Mouse (Mus musculus) intestine, embryonic 16.5 days (tissue): ENCODE data around the gene Vps18. TPM values are rescaled to one million over a fixed set of nuclear protein-coding genes. Genes with fewer than 3 reads are reported as not detected.

Source experiments
- ATAC-seq: fragments of 200-750 bp; cut with Nextera tagmentation; 2 replicates; pipeline ENCODE4 v1.8.0; 2017; ENCODE audit warnings: moderate TSS enrichment, moderate library complexity
- H3K27ac ChIP-seq: fragments of 300-500 bp; sonication (generic); 2 replicates; pipeline ENCODE4 v1.5.1; 2014; ENCODE audit warnings: mild to moderate bottlenecking, low read length
- H3K27me3 ChIP-seq: fragments of 300-500 bp; sonication (generic); replicated peaks from 2 replicates; pipeline ENCODE4 v1.6.1; 2014; ENCODE audit warnings: low read length, control low read depth, mixed read lengths; ENCODE audit not compliant: control insufficient read depth, insufficient read depth
- H3K36me3 ChIP-seq: fragments of 300-500 bp; sonication (generic); 2 replicates; pipeline ENCODE4 v1.6.1; 2014; ENCODE audit warnings: low read length, control low read depth; ENCODE audit not compliant: control insufficient read depth, insufficient read depth
- H3K4me1 ChIP-seq: fragments of 300-500 bp; sonication (generic); 2 replicates; pipeline ENCODE4 v1.6.1; 2014; ENCODE audit warnings: low read length, control low read depth, mixed read lengths; ENCODE audit not compliant: control insufficient read depth, insufficient read depth
- H3K4me2 ChIP-seq: fragments of 300-500 bp; sonication (generic); 2 replicates; pipeline ENCODE4 v1.6.1; 2014; ENCODE audit warnings: low read depth, low read length, control low read depth
- H3K4me3 ChIP-seq: fragments of 300-500 bp; sonication (generic); 2 replicates; pipeline ENCODE4 v1.5.1; 2014; ENCODE audit warnings: mild to moderate bottlenecking, low read length
- H3K9ac ChIP-seq: fragments of 300-500 bp; sonication (generic); 2 replicates; pipeline ENCODE4 v1.6.1; 2014; ENCODE audit warnings: low read depth, low read length
- H3K9me3 ChIP-seq: fragments of 300-500 bp; sonication (generic); 2 replicates; pipeline ENCODE4 v1.6.1; 2016; ENCODE audit warnings: low read length, control low read depth; ENCODE audit not compliant: control insufficient read depth
- WGBS: fragments of 180-500 bp; shearing (Covaris S2); extraction: QIAGEN DNeasy Blood & Tissue Kit; methylation state at CpG from one replicate; pipeline ENCODE4 v1.1.7; 2014; 5-methylcytosine and 5-hydroxymethylcytosine counted together
- polyA plus RNA-seq: library from polyadenylated mRNA; unstranded; fragments of >200 nt; fragmentation: Nextera tagmentation; extraction: Ambion mirVana; gene quantifications from 2 replicates; pipeline ENCODE4 v1.2.1, GENCODE M21; 2015

Vps18 gene
- polyA plus RNA-seq, 1 experiment from 2014 or later: 25.5 TPM

DNA sequence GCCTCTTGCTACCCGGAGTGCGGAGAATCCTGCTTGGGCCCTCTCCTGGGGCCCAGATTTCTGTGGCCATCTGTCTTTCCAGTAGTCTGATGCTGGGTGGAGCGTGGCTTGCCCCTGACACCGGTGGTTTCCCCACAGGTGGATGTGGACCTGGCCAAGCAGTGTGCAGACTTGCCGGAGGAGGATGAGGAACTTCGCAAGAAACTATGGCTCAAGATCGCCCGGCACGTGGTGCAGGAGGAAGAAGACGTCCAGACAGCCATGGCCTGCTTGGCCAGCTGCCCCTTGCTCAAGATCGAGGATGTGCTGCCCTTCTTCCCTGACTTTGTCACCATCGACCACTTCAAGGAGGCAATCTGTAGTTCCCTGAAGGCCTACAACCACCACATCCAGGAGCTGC, 8.2 kb downstream of the Vps18 start:
- H3K4me1 ChIP-seq: peaks cover 27% of the 10 kb centered on the region
- 91% methylated on average over 12 of the region's 12 CpGs for WGBS
- ATAC-seq: no peak
- H3K27me3 ChIP-seq: no peaks in the 10 kb centered on the region
- H3K9me3 ChIP-seq: no peaks in the 10 kb centered on the region
- H3K4me3 ChIP-seq: no peak overlapping the region
- H3K9ac ChIP-seq: no peak overlapping the region
- no peak overlapping the region for H3K27ac ChIP-seq
- H3K36me3 ChIP-seq: peaks cover 37% of the 10 kb centered on the region
- no peak overlapping the region for H3K4me2 ChIP-seq

DNA sequence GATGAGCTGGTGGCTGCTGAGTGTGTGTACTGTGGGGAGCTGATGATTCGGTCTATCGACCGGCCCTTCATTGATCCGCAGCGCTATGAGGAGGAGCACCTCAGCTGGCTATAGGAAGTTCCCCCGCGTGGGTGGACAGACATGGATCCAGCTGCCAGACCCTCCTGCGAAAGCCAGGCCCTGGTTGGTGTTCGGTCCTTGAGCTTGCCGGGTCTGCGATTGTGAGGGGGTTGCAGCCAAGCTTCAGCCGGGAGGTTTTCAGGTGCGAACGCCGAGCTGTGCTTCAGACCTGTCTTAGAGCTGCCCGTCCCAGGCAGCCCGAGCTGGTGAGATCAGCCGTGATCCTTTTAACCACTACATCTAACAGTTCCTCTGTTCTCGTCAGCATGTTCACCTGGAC, 9.0 kb downstream of the Vps18 start:
- ATAC-seq: no peak
- H3K36me3 ChIP-seq: peaks cover 35% of the 10 kb centered on the region
- no peaks in the 10 kb centered on the region for H3K9me3 ChIP-seq

GRCm38 (mm10) chr2:119298330-119298729, 9.8 kb downstream of the Vps18 start:
- Histone ChIP-seq H3K9ac (no peak overlapping the region), H3K4me3 (no peak overlapping the region), H3K27ac (no peak overlapping the region), H3K27me3 (no peaks in the 10 kb centered on the region), H3K36me3 (peaks cover 26% of the 10 kb centered on the region), H3K4me1 (peaks cover 27% of the 10 kb centered on the region), H3K9me3 (no peaks in the 10 kb centered on the region), H3K4me2 (no peak overlapping the region)
- WGBS: 43% methylated on average over 5 of the region's 5 CpGs
- ATAC-seq: no peak

More for the DNA sequence above, 9.0 kb downstream of the Vps18 start:
- Histone ChIP-seq H3K27ac (no peak overlapping the region), H3K4me3 (no peak overlapping the region), H3K4me2 (no peak overlapping the region), H3K9ac (no peak overlapping the region), H3K4me1 (peaks cover 27% of the 10 kb centered on the region), H3K27me3 (no peaks in the 10 kb centered on the region)
- 91% methylated on average over 19 of the region's 19 CpGs for WGBS

DNA sequence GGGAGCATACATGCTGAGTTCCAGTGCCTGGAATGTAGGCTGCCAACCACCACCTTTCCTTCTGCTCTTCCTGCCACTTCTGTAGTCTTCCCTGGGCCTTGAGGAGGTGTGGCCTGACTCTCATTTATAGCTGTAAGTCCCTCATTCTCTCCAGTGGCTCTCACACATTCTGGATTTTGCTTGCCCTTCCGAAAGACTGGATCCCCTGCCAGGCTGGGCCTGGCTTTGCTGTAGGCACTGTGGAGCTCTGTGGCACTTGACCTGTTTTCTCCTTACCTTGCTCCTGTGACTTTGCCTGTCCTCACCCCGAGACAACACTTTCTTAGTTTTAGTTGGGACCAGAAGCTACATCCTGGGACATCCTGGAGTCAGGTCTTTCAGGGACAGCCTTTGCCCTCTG, 10.3 kb downstream of the Vps18 start:
- H3K36me3 ChIP-seq: peaks cover 21% of the 10 kb centered on the region

DNA sequence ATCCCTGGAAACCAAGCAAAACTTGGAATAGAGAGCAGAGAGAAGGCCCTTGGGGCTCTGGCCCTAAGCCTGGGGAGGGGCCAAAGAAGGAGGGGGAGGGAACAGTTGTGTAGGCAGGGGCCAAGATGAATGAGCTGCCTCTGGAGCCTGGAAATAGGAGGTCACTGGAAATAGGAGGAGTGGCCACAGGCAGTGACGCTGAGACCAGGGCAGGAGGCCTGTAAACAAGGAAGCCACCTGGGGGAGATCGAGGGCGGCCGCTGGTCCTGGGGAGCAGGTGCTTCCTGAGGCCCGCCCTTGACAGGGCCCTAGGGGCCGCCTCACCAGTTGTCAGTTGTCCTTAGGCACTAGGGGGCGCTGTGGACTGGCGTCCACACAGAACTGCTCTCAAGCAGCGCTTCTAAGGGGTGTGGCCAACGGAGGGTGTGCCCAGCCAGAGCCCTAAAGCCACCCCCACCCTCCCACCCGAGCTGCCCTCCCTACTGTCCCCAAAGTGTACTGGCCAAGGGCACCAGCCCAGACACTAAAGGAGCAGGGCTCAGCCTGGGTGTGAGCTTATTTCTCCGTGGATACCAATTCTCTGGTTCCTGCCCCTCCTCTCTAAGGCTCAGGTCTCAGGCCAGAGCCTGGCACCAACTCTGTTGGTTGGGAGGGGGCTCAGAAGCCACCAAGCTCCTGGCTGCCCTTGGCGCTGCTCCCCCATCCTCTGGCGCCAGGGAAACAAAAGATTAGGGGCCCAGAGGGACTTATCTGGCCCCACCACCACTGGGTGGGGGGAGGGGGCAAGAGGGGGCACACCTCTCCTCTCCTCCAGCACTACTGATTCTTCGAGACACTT, 11.7 kb downstream of the Vps18 start:
- Histone ChIP-seq H3K4me2 (peak overlapping the region; percentile 48), H3K27ac (peak overlapping the region; percentile 71), H3K27me3 (no peaks in the 10 kb centered on the region), H3K9me3 (no peaks in the 10 kb centered on the region), H3K9ac (peak overlapping the region; percentile 54; the same call in 1 of the 2 replicates), H3K4me1 (peaks cover 37% of the 10 kb centered on the region), H3K36me3 (peaks cover 16% of the 10 kb centered on the region), H3K4me3 (peak overlapping the region; percentile 19)
- 6% methylated on average over 14 of the region's 15 CpGs for WGBS
- peak; percentile 92 for ATAC-seq

More for the DNA sequence above, 10.3 kb downstream of the Vps18 start:
- no peak overlapping the region for H3K27ac ChIP-seq
- WGBS: 89% methylated on average over 2 of the region's 2 CpGs
- no peak overlapping the region for H3K4me3 ChIP-seq
- no peak for ATAC-seq
- peaks cover 27% of the 10 kb centered on the region for H3K4me1 ChIP-seq
- H3K9me3 ChIP-seq: no peaks in the 10 kb centered on the region
- peak overlapping the region; percentile 35; the same call in 1 of the 2 replicates for H3K9ac ChIP-seq
- H3K4me2 ChIP-seq: no peak overlapping the region
- H3K27me3 ChIP-seq: no peaks in the 10 kb centered on the region

- Histone ChIP-seq H3K4me2 (peak overlapping the region; percentile 48; the same call in 1 of the 2 replicates), H3K27me3 (no peaks in the 10 kb centered on the region), H3K4me1 (peaks cover 37% of the 10 kb centered on the region), H3K9ac (peak overlapping the region; percentile 54; the same call in 1 of the 2 replicates), H3K27ac (peak overlapping the region; percentile 71), H3K36me3 (peaks cover 16% of the 10 kb centered on the region), H3K4me3 (no peak overlapping the region), H3K9me3 (no peaks in the 10 kb centered on the region)
- peak; percentile 5; the same call in 1 of the 2 replicates for ATAC-seq
- 51% methylated on average over 7 of the region's 7 CpGs for whole genome bisulfite sequencing
Measured at GRCm38 (mm10) chr2:119300819-119301493, 12.4 kb downstream of the Vps18 start.

DNA sequence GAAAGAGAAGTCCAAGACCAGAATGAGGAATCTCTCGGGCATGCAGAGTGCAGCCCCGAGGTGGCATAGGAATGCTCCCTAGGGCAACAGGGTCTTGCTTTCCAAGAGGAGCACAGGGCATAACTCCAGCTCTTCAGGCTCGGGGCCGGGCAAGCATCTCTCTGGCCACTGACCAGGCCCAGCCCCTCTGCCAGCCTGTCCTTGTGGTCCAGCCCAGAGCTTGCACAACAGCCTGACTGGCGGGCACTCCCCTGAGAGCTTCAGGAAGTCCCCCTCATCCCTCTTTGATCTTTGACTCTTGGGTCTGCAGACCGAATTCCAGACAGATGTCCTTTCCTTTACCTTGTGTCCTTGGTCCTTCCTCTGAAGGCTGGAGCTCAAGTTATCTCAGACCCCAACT, 14.3 kb downstream of the Vps18 start:
- no peaks in the 10 kb centered on the region for H3K27me3 ChIP-seq
- H3K9ac ChIP-seq: no peak overlapping the region
- WGBS: 73% methylated on average over 6 of the region's 6 CpGs
- ATAC-seq: no peak
- peaks cover 37% of the 10 kb centered on the region for H3K4me1 ChIP-seq
- H3K4me3 ChIP-seq: no peak overlapping the region
- no peak overlapping the region for H3K27ac ChIP-seq
- no peaks in the 10 kb centered on the region for H3K9me3 ChIP-seq
- H3K36me3 ChIP-seq: 0 out of 2 replicates have a peak, but pooled peaks cover 6% of the 10 kb centered on the region
- no peak overlapping the region for H3K4me2 ChIP-seq

DNA sequence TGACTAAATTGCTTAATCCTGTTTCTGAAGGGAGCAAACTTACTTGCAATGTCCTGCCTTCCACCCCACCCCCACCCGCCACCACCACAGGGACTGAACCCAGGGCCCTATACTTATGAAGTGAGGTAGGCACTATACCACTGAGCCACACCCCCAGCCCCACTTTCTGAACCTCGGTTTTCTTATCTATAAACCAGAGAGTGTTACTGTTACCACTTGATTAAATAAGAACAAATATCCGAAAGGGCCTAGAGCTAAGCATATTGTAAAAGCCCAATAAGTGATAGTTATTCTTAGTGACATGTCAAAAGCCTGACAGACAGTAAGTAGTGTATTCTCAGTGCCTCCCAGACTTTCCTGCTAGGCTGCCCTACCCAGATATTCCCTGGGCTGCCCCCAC, 15.9 kb downstream of the Vps18 start:
- no peak overlapping the region for H3K4me3 ChIP-seq
- no peak overlapping the region for H3K27ac ChIP-seq
- no peak overlapping the region for H3K9ac ChIP-seq
- 0 out of 2 replicates have a peak, but pooled peaks cover 2% of the 10 kb centered on the region for H3K36me3 ChIP-seq
- no peaks in the 10 kb centered on the region for H3K9me3 ChIP-seq
- no peak for ATAC-seq
- no peak overlapping the region for H3K4me2 ChIP-seq
- H3K4me1 ChIP-seq: peaks cover 31% of the 10 kb centered on the region
- H3K27me3 ChIP-seq: no peaks in the 10 kb centered on the region
- WGBS: 42% methylated on average over 3 of the region's 3 CpGs

GRCm38 (mm10) chr2:119304798-119305208, 16.3 kb downstream of the Vps18 start:
- peaks cover 30% of the 10 kb centered on the region for H3K4me1 ChIP-seq
- 25% methylated on average over 3 of the region's 3 CpGs for WGBS
- H3K27me3 ChIP-seq: no peaks in the 10 kb centered on the region
- H3K27ac ChIP-seq: peak overlapping the region; percentile 38; the same call in 1 of the 2 replicates
- H3K36me3 ChIP-seq: 0 out of 2 replicates have a peak, but pooled peaks cover 2% of the 10 kb centered on the region
- H3K9me3 ChIP-seq: no peaks in the 10 kb centered on the region
- no peak overlapping the region for H3K4me3 ChIP-seq
- no peak overlapping the region for H3K9ac ChIP-seq
- no peak overlapping the region for H3K4me2 ChIP-seq
- ATAC-seq: peak; percentile 54
